Mouse (Mus musculus): Measurements from ENCODE around the gene Slc44a3. TPM values are rescaled to one million over a fixed set of nuclear protein-coding genes. Genes with fewer than 3 reads are reported as not detected.

Gene Slc44a3
- polyA plus RNA-seq, 1 experiment = 5.1 TPM

- H3K4me1 ChIP-seq (ENCODE audit: control insufficient read depth, insufficient read depth, low read length) = no peaks in the 10 kb centered on the region
- H3K27me3 ChIP-seq (ENCODE audit: control insufficient read depth, insufficient read depth, low read length, poor library complexity, severe bottlenecking) = no peaks in the 10 kb centered on the region
- no peak overlapping the region for H3K9ac ChIP-seq (ENCODE audit: low read depth, poor library complexity, severe bottlenecking)
- H3K36me3 ChIP-seq (ENCODE audit: control insufficient read depth, insufficient read depth, low read length, poor library complexity, severe bottlenecking) = peaks cover 37% of the 10 kb centered on the region
- H3K9me3 ChIP-seq (replicated peaks; ENCODE audit: control insufficient read depth, insufficient read depth, low read length, poor library complexity, severe bottlenecking) = no peaks in the 10 kb centered on the region
- 0 out of 2 replicates have a peak, but pooled peaks have one; percentile 42 for TF ChIP-seq EP300 (IDR thresholded peaks at IDR 0.05; ENCODE audit: insufficient read depth, low read depth, low read length)
- no peak for TF ChIP-seq CTCF (IDR thresholded peaks at IDR 0.05; ENCODE audit: low read depth, low read length)
- no peak overlapping the region for H3K4me3 ChIP-seq (ENCODE audit: low read depth, low read length)
- no peak overlapping the region for H3K27ac ChIP-seq (ENCODE audit: insufficient read depth, low read length)
Measured at GRCm38 (mm10) chr3:121458545-121459492, 73.4 kb downstream of the Slc44a3 start.

- peaks cover 53% of the 10 kb centered on the region for H3K36me3 ChIP-seq (ENCODE audit: control insufficient read depth, insufficient read depth, low read length, poor library complexity, severe bottlenecking)
- H3K4me3 ChIP-seq (ENCODE audit: low read depth, low read length) = no peak overlapping the region
- peaks cover 6% of the 10 kb centered on the region for H3K4me1 ChIP-seq (ENCODE audit: control insufficient read depth, insufficient read depth, low read length)
- H3K9me3 ChIP-seq (replicated peaks; ENCODE audit: control insufficient read depth, insufficient read depth, low read length, poor library complexity, severe bottlenecking) = no peaks in the 10 kb centered on the region
- H3K27me3 ChIP-seq (ENCODE audit: control insufficient read depth, insufficient read depth, low read length, poor library complexity, severe bottlenecking) = no peaks in the 10 kb centered on the region
- H3K9ac ChIP-seq (ENCODE audit: low read depth, poor library complexity, severe bottlenecking) = no peak overlapping the region
- no peak overlapping the region for H3K27ac ChIP-seq (ENCODE audit: insufficient read depth, low read length)
- TF ChIP-seq EP300 (IDR thresholded peaks at IDR 0.05; ENCODE audit: insufficient read depth, low read depth, low read length) (no peak), CTCF (IDR thresholded peaks at IDR 0.05; ENCODE audit: low read depth, low read length) (no peak), POLR2A (IDR thresholded peaks at IDR 0.05; ENCODE audit: insufficient read depth, low read length) (no peak)
Measured at GRCm38 (mm10) chr3:121451404-121451803, 80.8 kb downstream of the Slc44a3 start.

GRCm38 (mm10) chr3:121449527-121449926 lies 82.7 kb downstream of the Slc44a3 start:
- H3K9me3 ChIP-seq (replicated peaks; ENCODE audit: control insufficient read depth, insufficient read depth, low read length, poor library complexity, severe bottlenecking) = no peaks in the 10 kb centered on the region
- no peak overlapping the region for H3K4me3 ChIP-seq (ENCODE audit: low read depth, low read length)
- H3K27ac ChIP-seq (ENCODE audit: insufficient read depth, low read length) = no peak overlapping the region
- TF ChIP-seq CTCF (IDR thresholded peaks at IDR 0.05; ENCODE audit: low read depth, low read length) = no peak
- no peak for TF ChIP-seq EP300 (IDR thresholded peaks at IDR 0.05; ENCODE audit: insufficient read depth, low read depth, low read length)
- no peak for TF ChIP-seq POLR2A (IDR thresholded peaks at IDR 0.05; ENCODE audit: insufficient read depth, low read length)
- H3K9ac ChIP-seq (ENCODE audit: low read depth, poor library complexity, severe bottlenecking) = no peak overlapping the region
- peaks cover 7% of the 10 kb centered on the region for H3K4me1 ChIP-seq (ENCODE audit: control insufficient read depth, insufficient read depth, low read length)
- H3K36me3 ChIP-seq (ENCODE audit: control insufficient read depth, insufficient read depth, low read length, poor library complexity, severe bottlenecking) = peaks cover 39% of the 10 kb centered on the region
- H3K27me3 ChIP-seq (ENCODE audit: control insufficient read depth, insufficient read depth, low read length, poor library complexity, severe bottlenecking) = no peaks in the 10 kb centered on the region

- no peak overlapping the region for H3K27ac ChIP-seq (ENCODE audit: insufficient read depth, low read length)
- no peak overlapping the region for H3K4me3 ChIP-seq (ENCODE audit: low read depth, low read length)
- TF ChIP-seq POLR2A (IDR thresholded peaks at IDR 0.05; ENCODE audit: insufficient read depth, low read length) (no peak), CTCF (IDR thresholded peaks at IDR 0.05; ENCODE audit: low read depth, low read length) (no peak), EP300 (IDR thresholded peaks at IDR 0.05; ENCODE audit: insufficient read depth, low read depth, low read length) (no peak)
- H3K36me3 ChIP-seq (ENCODE audit: control insufficient read depth, insufficient read depth, low read length, poor library complexity, severe bottlenecking) = peaks cover 41% of the 10 kb centered on the region
- no peaks in the 10 kb centered on the region for H3K9me3 ChIP-seq (replicated peaks; ENCODE audit: control insufficient read depth, insufficient read depth, low read length, poor library complexity, severe bottlenecking)
- H3K9ac ChIP-seq (ENCODE audit: low read depth, poor library complexity, severe bottlenecking) = no peak overlapping the region
- H3K27me3 ChIP-seq (ENCODE audit: control insufficient read depth, insufficient read depth, low read length, poor library complexity, severe bottlenecking) = no peaks in the 10 kb centered on the region
- H3K4me1 ChIP-seq (ENCODE audit: control insufficient read depth, insufficient read depth, low read length) = peaks cover 7% of the 10 kb centered on the region
Measured at GRCm38 (mm10) chr3:121448606-121449005, 83.6 kb downstream of the Slc44a3 start.

- H3K27me3 ChIP-seq (ENCODE audit: control insufficient read depth, insufficient read depth, low read length, poor library complexity, severe bottlenecking) = no peaks in the 10 kb centered on the region
- H3K9me3 ChIP-seq (replicated peaks; ENCODE audit: control insufficient read depth, insufficient read depth, low read length, poor library complexity, severe bottlenecking) = no peaks in the 10 kb centered on the region
- H3K4me1 ChIP-seq (ENCODE audit: control insufficient read depth, insufficient read depth, low read length) = peaks cover 7% of the 10 kb centered on the region
- H3K9ac ChIP-seq (ENCODE audit: low read depth, poor library complexity, severe bottlenecking) = no peak overlapping the region
- H3K36me3 ChIP-seq (ENCODE audit: control insufficient read depth, insufficient read depth, low read length, poor library complexity, severe bottlenecking) = peaks cover 45% of the 10 kb centered on the region
- H3K4me3 ChIP-seq (ENCODE audit: low read depth, low read length) = no peak overlapping the region
- TF ChIP-seq POLR2A (IDR thresholded peaks at IDR 0.05; ENCODE audit: insufficient read depth, low read length) (no peak), EP300 (IDR thresholded peaks at IDR 0.05; ENCODE audit: insufficient read depth, low read depth, low read length) (no peak), CTCF (IDR thresholded peaks at IDR 0.05; ENCODE audit: low read depth, low read length) (no peak)
- H3K27ac ChIP-seq (ENCODE audit: insufficient read depth, low read length) = no peak overlapping the region
Measured at GRCm38 (mm10) chr3:121448029-121448468, 84.2 kb downstream of the Slc44a3 start.

GRCm38 (mm10) chr3:121446454-121446853 lies 85.8 kb downstream of the Slc44a3 start:
- no peak overlapping the region for H3K4me3 ChIP-seq (ENCODE audit: low read depth, low read length)
- H3K9me3 ChIP-seq (replicated peaks; ENCODE audit: control insufficient read depth, insufficient read depth, low read length, poor library complexity, severe bottlenecking) = no peaks in the 10 kb centered on the region
- H3K27me3 ChIP-seq (ENCODE audit: control insufficient read depth, insufficient read depth, low read length, poor library complexity, severe bottlenecking) = no peaks in the 10 kb centered on the region
- no peak overlapping the region for H3K9ac ChIP-seq (ENCODE audit: low read depth, poor library complexity, severe bottlenecking)
- H3K36me3 ChIP-seq (ENCODE audit: control insufficient read depth, insufficient read depth, low read length, poor library complexity, severe bottlenecking) = peaks cover 37% of the 10 kb centered on the region
- peaks cover 8% of the 10 kb centered on the region for H3K4me1 ChIP-seq (ENCODE audit: control insufficient read depth, insufficient read depth, low read length)
- no peak for TF ChIP-seq CTCF (IDR thresholded peaks at IDR 0.05; ENCODE audit: low read depth, low read length)
- no peak for TF ChIP-seq EP300 (IDR thresholded peaks at IDR 0.05; ENCODE audit: insufficient read depth, low read depth, low read length)
- TF ChIP-seq POLR2A (IDR thresholded peaks at IDR 0.05; ENCODE audit: insufficient read depth, low read length) = no peak
- no peak overlapping the region for H3K27ac ChIP-seq (ENCODE audit: insufficient read depth, low read length)
